Mouse (Mus musculus) testis, postnatal 14 days (tissue): ENCODE data around the gene Akap9.
"Not testable (repeated sequence)": the region's sequence is repeated elsewhere in the genome, so short reads cannot be mapped to it uniquely, and the experiment has no call there.

Experiments used
- DNase-seq: peaks from one replicate; pipeline ENCODE4 v3.0.0; 2021; ENCODE audit warnings: low spot score

Akap9 gene

GRCm38 (mm10) chr5:4040372-4040771 lies 112.5 kb downstream of the Akap9 start:
- no peak for DNase-seq

GRCm38 (mm10) chr5:4040922-4041321 lies 113.1 kb downstream of the Akap9 start:
- no peak for DNase-seq

GRCm38 (mm10) chr5:4060313-4060712 lies 132.5 kb downstream of the Akap9 start:
- no peak for DNase-seq

GRCm38 (mm10) chr5:4066476-4067115 lies 138.7 kb downstream of the Akap9 start:
- DNase-seq = no peak

- no peak for DNase-seq
These were observed 139.3 kb downstream of the Akap9 start for GRCm38 (mm10) chr5:4067203-4067602.

- no peak for DNase-seq
These were observed 151.2 kb downstream of the Akap9 start for GRCm38 (mm10) chr5:4079086-4079485.

- no peak for DNase-seq
These were observed 153.0 kb downstream of the Akap9 start for GRCm38 (mm10) chr5:4080861-4081260.

- no peak for DNase-seq
These were observed 153.7 kb downstream of the Akap9 start for GRCm38 (mm10) chr5:4081513-4081912.

- no peak for DNase-seq
These were observed 157.1 kb downstream of the Akap9 start for GRCm38 (mm10) chr5:4084948-4085347.

GRCm38 (mm10) chr5:4086309-4086708 lies 158.5 kb downstream of the Akap9 start:
- no peak for DNase-seq

- peak; percentile 15 for DNase-seq
These were observed 160.3 kb downstream of the Akap9 start for GRCm38 (mm10) chr5:4088190-4088589.

- DNase-seq = no peak
These were observed 166.6 kb downstream of the Akap9 start for GRCm38 (mm10) chr5:4094471-4094870.

- no peak for DNase-seq
These were observed 173.2 kb downstream of the Akap9 start for GRCm38 (mm10) chr5:4101031-4101430.

- DNase-seq = no peak
These were observed 173.9 kb downstream of the Akap9 start for GRCm38 (mm10) chr5:4101770-4102169.

GRCm38 (mm10) chr5:4103626-4104340 lies 175.9 kb downstream of the Akap9 start:
- no peak for DNase-seq

- peak; percentile 89 for DNase-seq
These were observed 176.6 kb downstream of the Akap9 start, which contains the start of gene Cyp51 for GRCm38 (mm10) chr5:4104341-4105040. Cyp51 (minus strand) TSS chr5:4104746.

GRCm38 (mm10) chr5:4105651-4106186 lies 177.9 kb downstream of the Akap9 start:
- DNase-seq = no peak

- DNase-seq = not testable (repeated sequence)
These were observed 179.2 kb downstream of the Akap9 start for GRCm38 (mm10) chr5:4107056-4107455.

GRCm38 (mm10) chr5:4112570-4113098 lies 184.8 kb downstream of the Akap9 start:
- DNase-seq = no peak
